Comparison of ENCODE assay signal across 8 mouse cellular contexts in the genomic region with DNA sequence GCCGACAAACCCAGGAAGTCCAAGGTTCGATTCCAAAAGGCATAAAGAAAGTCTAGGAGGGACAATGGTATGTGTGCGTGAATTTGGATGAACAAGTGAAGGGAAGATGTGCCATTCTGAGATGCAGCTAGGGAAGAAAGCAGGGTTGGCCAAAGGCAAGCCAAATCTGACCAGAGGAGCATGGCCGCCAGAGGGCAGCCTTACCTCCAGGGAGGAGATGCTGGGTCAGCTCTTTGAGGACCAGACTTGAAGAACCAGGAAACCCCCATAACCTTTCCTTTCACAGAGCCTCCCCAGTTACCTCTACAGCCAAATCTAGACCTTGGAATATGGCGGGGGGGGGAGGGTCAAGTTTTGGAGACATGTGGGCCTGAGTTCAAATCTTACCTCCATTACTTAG.
DNase-seq lines count a peak whose midpoint lies in the region; ATAC-seq and TF ChIP-seq lines count a peak whose summit lies in the region.

No protein-coding gene starts in this region.

- H3K9ac ChIP-seq in heart, postnatal 0 days (replicated peaks; ENCODE audit: low read depth, low read length): no peak overlapping the region
- H3K9ac ChIP-seq in kidney, postnatal 0 days (ENCODE audit: low read depth, low read length): no peak overlapping the region

- no peaks in the 10 kb centered on the region for H3K27me3 ChIP-seq in heart, postnatal 0 days (ENCODE audit: control insufficient read depth, insufficient read depth, low read length)
- peaks cover 7% of the 10 kb centered on the region; the same call in 1 of the 2 replicates for H3K27me3 ChIP-seq in kidney, postnatal 0 days (ENCODE audit: insufficient read depth, low read length)

- ATAC-seq in heart, postnatal 0 days (ENCODE audit: insufficient read depth, low read depth): no peak
- ATAC-seq in kidney, postnatal 0 days (replicated peaks; ENCODE audit: low FRiP score, low read depth): no peak
- ATAC-seq in megakaryocyte progenitor cell, adult 5-6 weeks (replicated peaks; ENCODE audit: poor library complexity): no peak

- H3K27ac ChIP-seq in heart, postnatal 0 days (ENCODE audit: low read depth): no peak overlapping the region
- no peak overlapping the region for H3K27ac ChIP-seq in kidney, postnatal 0 days

- no peaks in the 10 kb centered on the region for H3K36me3 ChIP-seq in heart, postnatal 0 days (replicated peaks; ENCODE audit: control insufficient read depth, insufficient read depth, low read length)
- no peaks in the 10 kb centered on the region for H3K36me3 ChIP-seq in kidney, postnatal 0 days (ENCODE audit: insufficient read depth, low read length)

- no peak overlapping the region for H3K4me3 ChIP-seq in heart, postnatal 0 days (ENCODE audit: low read depth, low read length)
- no peak overlapping the region for H3K4me3 ChIP-seq in kidney, postnatal 0 days (replicated peaks; ENCODE audit: low read depth, low read length)

- DNase-seq in heart, postnatal 0 days (ENCODE audit: low spot score): peak; percentile 25
- DNase-seq in heart, postnatal 25 days (ENCODE audit: low spot score): no peak
- peak; percentile 34 for DNase-seq in thymus, postnatal 14 days
- no peak for DNase-seq in thymus, adult 18-20 months
- peak; percentile 55 for DNase-seq in cerebellum, adult 9-10 months
- DNase-seq in kidney, postnatal 0 days (ENCODE audit: low spot score): peak; percentile 45
- DNase-seq in mesoderm, embryonic 11.5 days (ENCODE audit: low read depth, low spot score): peak; percentile 54

- no peak overlapping the region for H3K4me2 ChIP-seq in heart, postnatal 0 days (ENCODE audit: low read depth, low read length)
- no peak overlapping the region for H3K4me2 ChIP-seq in kidney, postnatal 0 days (ENCODE audit: low read length)

- no peak for TF ChIP-seq EP300 in heart, postnatal 0 days (IDR thresholded peaks at IDR 0.05; ENCODE audit: low read depth)

- intact Hi-C loops in heart, postnatal 25 days (cut with DNase I): loop anchor here (1.0 to 10.0 kb wide), 2 partner anchors 92 to 338 kb away; no protein-coding TSS in a partner anchor

- no peaks in the 10 kb centered on the region for H3K4me1 ChIP-seq in heart, postnatal 0 days (ENCODE audit: control insufficient read depth, insufficient read depth)
- no peaks in the 10 kb centered on the region for H3K4me1 ChIP-seq in kidney, postnatal 0 days (replicated peaks; ENCODE audit: insufficient read depth, low read length)

- no peaks in the 10 kb centered on the region for H3K9me3 ChIP-seq in heart, postnatal 0 days (replicated peaks; ENCODE audit: control insufficient read depth, low read length)
- no peaks in the 10 kb centered on the region for H3K9me3 ChIP-seq in kidney, postnatal 0 days (replicated peaks; ENCODE audit: low read length)

- peak; percentile 69 for TF ChIP-seq CTCF in heart, postnatal 0 days (IDR thresholded peaks at IDR 0.05; ENCODE audit: low read depth)
- TF ChIP-seq CTCF in kidney, postnatal 0 days (IDR thresholded peaks at IDR 0.05; ENCODE audit: low read depth): peak; percentile 75

- 41% methylated on average over 5 of the region's 5 CpGs for WGBS in heart, postnatal 0 days
- WGBS in kidney, postnatal 0 days: 49% methylated on average over 5 of the region's 5 CpGs

Comparison
In these comparisons a context has a peak if more than half of its experiments do, and no peak if none do; other contexts are left out.
1. DNase-seq: peak in heart, postnatal 0 days (single experiment), thymus, postnatal 14 days (single experiment), cerebellum, adult 9-10 months (single experiment), kidney, postnatal 0 days (single experiment) and mesoderm, embryonic 11.5 days (single experiment); none in heart, postnatal 25 days (single experiment) and thymus, adult 18-20 months (0 of 2).